Mouse (Mus musculus) embryonic facial prominence, embryonic 14.5 days (tissue): ENCODE data around the gene Spsb3. TPM values are rescaled to one million over a fixed set of nuclear protein-coding genes. Genes with fewer than 3 reads are reported as not detected.
A peak's percentile ranks its signal among the peaks of the same experiment; 100 is the strongest.

Experiments
- ATAC-seq: fragments of 200-750 bp; cut with Nextera tagmentation; 2 replicates; pipeline ENCODE4 v1.8.0; 2017; ENCODE audit warnings: low read depth, moderate number of reproducible peaks, moderate TSS enrichment
- DNase-seq: peaks from one replicate; pipeline ENCODE4 v3.0.0-alpha.2; 2015; ENCODE audit warnings: low spot score
- H3K27ac ChIP-seq: fragments of 300-500 bp; sonication (generic); replicated peaks from 2 replicates; pipeline ENCODE4 v1.5.1; 2014; ENCODE audit warnings: low read depth, mild to moderate bottlenecking, low read length, moderate library complexity
- H3K27me3 ChIP-seq: fragments of 300-500 bp; sonication (generic); replicated peaks from 2 replicates; pipeline ENCODE4 v1.6.1; 2014; ENCODE audit warnings: low read length; ENCODE audit not compliant: control insufficient read depth, insufficient read depth
- H3K36me3 ChIP-seq: fragments of 300-500 bp; sonication (generic); 2 replicates; pipeline ENCODE4 v1.6.1; 2014; ENCODE audit warnings: low read length, mixed read lengths; ENCODE audit not compliant: control insufficient read depth, insufficient read depth
- H3K4me1 ChIP-seq: fragments of 300-500 bp; sonication (generic); 2 replicates; pipeline ENCODE4 v1.6.1; 2014; ENCODE audit warnings: antibody characterized with exemption, low read length; ENCODE audit not compliant: control insufficient read depth, insufficient read depth
- H3K4me2 ChIP-seq: fragments of 300-500 bp; sonication (generic); 2 replicates; pipeline ENCODE4 v1.6.1; 2014; ENCODE audit warnings: low read depth, mild to moderate bottlenecking, low read length, moderate library complexity, mixed read lengths
- H3K4me3 ChIP-seq: fragments of 300-500 bp; sonication (generic); 2 replicates; pipeline ENCODE4 v1.5.1; 2014; ENCODE audit warnings: low read depth, mild to moderate bottlenecking, low read length
- H3K9ac ChIP-seq: fragments of 300-500 bp; sonication (generic); 2 replicates; pipeline ENCODE4 v1.6.1; 2014; ENCODE audit warnings: low read depth, mild to moderate bottlenecking, low read length, moderate library complexity, mixed read lengths
- H3K9me3 ChIP-seq: fragments of 300-500 bp; sonication (generic); 2 replicates; pipeline ENCODE4 v1.6.1; 2016; ENCODE audit warnings: low read length; ENCODE audit not compliant: control insufficient read depth
- WGBS: fragments of 180-500 bp; shearing (Covaris S2); extraction: QIAGEN DNeasy Blood & Tissue Kit; methylation state at CpG from one replicate; pipeline ENCODE4 v1.1.7; 2014; 5-methylcytosine and 5-hydroxymethylcytosine counted together
- polyA plus RNA-seq: library from polyadenylated mRNA; unstranded; fragments of >200 nt; fragmentation: Nextera tagmentation; extraction: Ambion mirVana; gene quantifications from 2 replicates; pipeline ENCODE4 v1.2.1, GENCODE M21; 2014

Gene Spsb3
- polyA plus RNA-seq = 40.8 and 41.7 TPM in 2 replicates

DNA sequence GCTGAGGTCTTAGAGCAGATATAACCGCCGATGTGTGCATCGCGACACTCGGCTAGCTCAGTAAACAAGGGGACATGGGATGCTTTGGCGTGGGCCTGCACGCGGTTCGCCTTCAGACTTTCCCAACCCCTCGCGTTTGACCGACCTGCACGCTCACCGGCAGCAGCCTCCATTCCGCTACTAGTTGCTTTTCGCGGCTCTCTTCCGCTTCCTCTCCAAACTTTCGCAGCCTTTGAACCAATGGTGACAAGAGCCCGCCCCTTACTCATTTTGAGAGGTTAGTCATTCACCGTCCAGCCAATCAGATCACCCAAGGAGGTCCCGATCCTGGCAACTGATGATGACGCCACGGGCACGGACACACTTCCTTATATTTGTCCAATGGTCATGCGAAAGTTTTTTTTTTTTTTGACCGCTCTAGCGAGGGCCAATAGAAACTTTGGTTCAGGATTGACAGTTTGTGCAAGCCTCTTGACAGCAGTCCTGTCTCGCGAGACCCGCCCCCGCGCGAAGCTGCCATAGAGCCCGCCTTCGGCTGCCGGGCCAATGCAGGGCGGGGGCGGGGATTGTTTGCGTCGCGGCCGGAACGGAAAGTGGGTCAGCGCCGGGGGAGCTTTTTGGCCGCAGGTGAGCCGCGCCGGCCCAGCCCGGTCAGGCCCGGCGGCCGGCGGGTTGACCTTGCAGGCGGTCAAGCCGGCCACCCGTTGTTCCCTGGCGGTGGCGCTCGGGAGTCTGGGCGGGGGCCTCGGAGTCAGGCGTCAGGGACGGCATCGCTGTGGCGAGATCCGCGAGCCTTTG lies at the start of gene Spsb3, which contains the start of gene Nubp2:
Spsb3 (plus strand) TSS at position 510 of the 798 bp plus-strand sequence.
Nubp2 (minus strand) TSS at position 216 of the 798 bp plus-strand sequence.
- peak; percentile 96 for ATAC-seq
- H3K4me2 ChIP-seq = peak within 1 kb of the TSS; percentile 93
- peaks cover 15% of the 10 kb centered on the region for H3K4me1 ChIP-seq
- H3K4me3 ChIP-seq = peak within 1 kb of the TSS; percentile 86
- WGBS = under 1% methylated on average over 58 of the region's 69 CpGs
- H3K36me3 ChIP-seq = peaks cover 44% of the 10 kb centered on the region
- H3K9ac ChIP-seq = peak within 1 kb of the TSS; percentile 82
- DNase-seq = peak; percentile 100
- H3K27me3 ChIP-seq = no peaks in the 10 kb centered on the region
- peak within 1 kb of the TSS; percentile 42; the same call in 1 of the 2 replicates for H3K27ac ChIP-seq
- no peaks in the 10 kb centered on the region for H3K9me3 ChIP-seq

DNA sequence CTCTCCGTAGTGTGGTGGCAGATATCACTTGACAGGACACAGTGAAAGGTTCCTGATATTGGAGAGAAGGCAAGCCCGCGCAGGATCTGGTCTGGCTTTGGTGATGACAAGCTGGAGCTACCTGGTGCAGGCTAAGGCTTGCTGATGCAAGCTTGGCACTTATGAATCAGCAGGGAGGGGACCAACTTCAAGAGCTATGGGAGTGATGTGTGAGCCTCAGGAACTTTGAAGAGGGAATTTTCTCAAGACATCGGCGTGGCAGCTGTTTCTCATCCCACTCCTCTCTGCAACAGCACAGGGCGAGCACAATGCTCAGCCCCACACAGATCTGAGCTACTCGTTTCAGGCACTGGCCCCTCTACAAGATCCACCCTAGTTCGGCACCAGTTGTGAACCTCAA lies 46.6 kb upstream of the Spsb3 start, which contains the start of gene Hagh:
Hagh (plus strand) TSS at position 302 of the 400 bp plus-strand sequence.
- WGBS = 60% methylated on average over 8 of the region's 8 CpGs
- H3K27me3 ChIP-seq = no peaks in the 10 kb centered on the region
- H3K36me3 ChIP-seq = no peaks in the 10 kb centered on the region
- no peak within 1 kb of the TSS for H3K9ac ChIP-seq
- no peaks in the 10 kb centered on the region for H3K9me3 ChIP-seq
- DNase-seq = peak; percentile 50
- no peak within 1 kb of the TSS for H3K4me3 ChIP-seq
- no peak within 1 kb of the TSS for H3K4me2 ChIP-seq
- H3K4me1 ChIP-seq = no peaks in the 10 kb centered on the region
- H3K27ac ChIP-seq = no peak within 1 kb of the TSS
- peak; percentile 47; the same call in 1 of the 2 replicates for ATAC-seq

DNA sequence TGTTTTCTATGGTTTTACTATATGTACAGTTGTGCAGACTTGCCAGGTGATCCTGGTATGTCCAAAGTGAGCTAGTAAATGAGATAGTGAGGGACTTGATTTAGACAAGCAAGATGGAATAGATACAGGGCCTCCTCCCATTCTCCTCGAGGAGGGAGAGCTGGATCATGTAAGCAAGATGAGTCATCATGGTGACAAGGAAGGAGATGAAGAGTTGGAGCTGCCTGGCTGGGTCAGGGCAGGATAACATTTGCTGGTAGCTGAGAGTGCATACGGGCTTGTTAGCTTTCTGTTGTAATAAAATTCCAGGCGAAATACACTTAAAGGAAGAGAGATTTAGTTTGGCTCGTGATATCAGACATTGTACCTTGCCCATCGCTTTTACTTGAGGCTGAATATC lies 46.1 kb upstream of the Spsb3 start:
- Histone ChIP-seq H3K27me3 (no peaks in the 10 kb centered on the region), H3K9me3 (no peaks in the 10 kb centered on the region), H3K27ac (no peak overlapping the region), H3K9ac (no peak overlapping the region), H3K4me1 (no peaks in the 10 kb centered on the region), H3K36me3 (no peaks in the 10 kb centered on the region), H3K4me2 (no peak overlapping the region), H3K4me3 (no peak overlapping the region)
- WGBS = 62% methylated on average over 5 of the region's 5 CpGs
- no peak for ATAC-seq
- DNase-seq = no peak

DNA sequence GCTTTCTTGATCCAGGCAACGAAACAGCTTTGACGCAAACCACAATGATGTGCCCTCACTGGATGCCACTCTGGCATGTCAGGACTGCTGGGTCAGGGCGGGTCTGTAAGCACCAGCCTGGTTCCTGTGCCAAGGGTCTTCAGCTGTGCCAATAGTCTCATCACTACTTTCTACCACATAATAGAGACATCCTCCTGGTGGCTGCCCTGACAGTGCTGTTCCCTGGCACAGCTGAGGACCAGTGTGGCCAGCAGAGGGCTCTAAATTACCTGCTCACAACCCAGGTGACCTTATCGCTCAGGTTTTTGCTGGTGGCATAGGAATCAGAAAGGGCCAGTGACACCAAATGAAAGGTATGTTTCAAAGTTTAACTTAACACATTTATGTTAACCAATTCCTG lies 45.3 kb upstream of the Spsb3 start:
- Histone ChIP-seq H3K27ac (no peak overlapping the region), H3K9me3 (no peaks in the 10 kb centered on the region), H3K4me2 (no peak overlapping the region), H3K27me3 (no peaks in the 10 kb centered on the region), H3K9ac (no peak overlapping the region), H3K36me3 (no peaks in the 10 kb centered on the region), H3K4me1 (no peaks in the 10 kb centered on the region), H3K4me3 (no peak overlapping the region)
- 48% methylated on average over 4 of the region's 4 CpGs for WGBS
- DNase-seq (peak; percentile 6), ATAC-seq (no peak)

DNA sequence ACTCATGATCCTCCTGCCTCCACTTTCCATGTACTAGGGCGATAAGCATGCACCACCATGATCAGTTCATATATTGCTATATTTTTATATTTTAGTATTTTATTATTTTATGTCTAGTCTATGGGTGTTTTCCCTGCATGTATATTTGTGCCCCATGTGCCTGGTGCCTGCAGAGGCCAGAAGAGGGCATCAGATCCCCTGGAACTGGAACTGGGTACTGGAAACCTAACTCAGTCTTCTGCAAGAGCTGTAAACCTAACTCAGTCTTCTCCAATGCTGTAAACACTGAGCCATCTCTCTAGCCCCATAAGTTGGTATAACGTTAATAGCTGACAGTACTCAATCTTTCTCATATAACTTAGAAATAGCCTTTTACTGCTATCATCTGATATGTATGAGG lies 43.8 kb upstream of the Spsb3 start:
- 60% methylated on average over 2 of the region's 2 CpGs for WGBS
- H3K27me3 ChIP-seq = no peaks in the 10 kb centered on the region
- no peak for ATAC-seq
- no peak overlapping the region for H3K4me3 ChIP-seq
- H3K27ac ChIP-seq = no peak overlapping the region
- H3K36me3 ChIP-seq = no peaks in the 10 kb centered on the region
- no peak for DNase-seq
- no peaks in the 10 kb centered on the region for H3K9me3 ChIP-seq
- no peak overlapping the region for H3K4me2 ChIP-seq
- H3K9ac ChIP-seq = no peak overlapping the region
- no peaks in the 10 kb centered on the region for H3K4me1 ChIP-seq

DNA sequence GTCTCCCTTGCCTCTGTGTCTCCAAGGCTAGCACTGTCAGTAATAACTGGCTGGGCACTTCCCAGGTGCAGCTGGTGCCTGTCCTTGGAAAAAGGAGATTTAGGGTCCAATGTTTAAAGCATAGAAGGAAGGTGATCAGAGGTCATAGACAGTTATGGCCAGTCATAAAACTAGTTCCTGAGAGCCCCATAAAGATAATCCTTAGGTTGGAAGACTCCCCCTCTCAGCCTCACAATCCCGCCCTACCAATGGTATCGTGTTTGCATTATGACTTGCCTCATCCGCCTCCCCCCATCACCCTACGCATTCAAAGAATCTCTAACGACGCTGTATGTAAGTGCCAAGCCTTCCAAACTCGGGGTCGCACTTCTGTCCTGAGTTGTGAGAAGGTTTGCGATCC lies 41.9 kb upstream of the Spsb3 start:
- peaks cover 9% of the 10 kb centered on the region for H3K4me1 ChIP-seq
- WGBS = 55% methylated on average over 9 of the region's 9 CpGs

DNA sequence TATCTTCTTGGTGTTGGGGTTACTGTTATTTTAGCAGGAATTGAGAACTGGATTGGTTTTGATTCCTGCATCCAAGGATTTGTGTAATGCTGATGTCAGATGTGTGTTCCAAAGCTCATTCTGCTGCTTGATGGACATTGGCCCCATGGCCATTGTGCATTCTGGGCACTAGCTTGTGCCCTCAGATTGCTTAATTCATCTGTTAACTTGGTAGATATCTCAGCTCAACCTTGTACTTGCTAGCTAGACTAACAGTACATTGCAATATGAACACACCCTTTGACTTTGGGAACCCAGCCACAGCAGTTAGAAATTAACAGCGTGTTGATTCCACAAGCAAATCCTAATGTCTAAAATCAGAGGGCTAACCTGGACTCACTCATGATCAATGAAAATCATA lies 39.1 kb upstream of the Spsb3 start:
- 95% methylated on average over 1 of the region's 1 CpGs for WGBS
- no peak overlapping the region for H3K4me3 ChIP-seq

More for the DNA sequence above, 41.9 kb upstream of the Spsb3 start:
- Histone ChIP-seq H3K9me3 (no peaks in the 10 kb centered on the region), H3K27me3 (no peaks in the 10 kb centered on the region), H3K4me3 (no peak overlapping the region), H3K9ac (no peak overlapping the region), H3K4me2 (no peak overlapping the region), H3K27ac (no peak overlapping the region), H3K36me3 (no peaks in the 10 kb centered on the region)
- no peak for DNase-seq
- no peak for ATAC-seq

DNA sequence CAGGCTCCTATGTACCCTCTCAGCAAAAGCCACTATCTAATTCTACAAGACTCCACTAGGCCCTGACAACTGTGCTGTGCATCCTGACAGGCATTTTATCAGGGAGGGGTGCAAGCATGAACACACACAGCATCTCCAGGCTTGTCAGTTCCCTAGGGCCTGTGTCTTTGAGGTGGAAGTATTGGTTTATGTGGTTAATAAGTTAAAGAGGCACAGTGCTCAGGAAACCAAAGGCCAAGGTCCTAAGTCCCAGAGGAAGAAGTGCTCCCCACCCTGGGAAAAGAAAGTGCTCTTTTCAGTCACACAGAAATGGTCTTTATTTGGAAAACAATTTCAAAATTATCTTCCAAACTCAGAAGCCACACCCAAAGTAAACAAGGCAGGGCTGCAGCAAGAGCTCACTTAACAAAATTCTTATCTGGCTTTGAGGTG lies 37.8 kb upstream of the Spsb3 start:
- H3K27me3 ChIP-seq = peaks cover 9% of the 10 kb centered on the region; the same call in 1 of the 2 replicates
- H3K4me2 ChIP-seq = peak overlapping the region; percentile 65
- peaks cover 13% of the 10 kb centered on the region for H3K4me1 ChIP-seq
- ATAC-seq (no peak), DNase-seq (no peak)
- peak overlapping the region; percentile 88; the same call in 1 of the 2 replicates for H3K4me3 ChIP-seq
- peaks cover 10% of the 10 kb centered on the region for H3K36me3 ChIP-seq
- no peak overlapping the region for H3K9ac ChIP-seq
- H3K9me3 ChIP-seq = no peaks in the 10 kb centered on the region
- H3K27ac ChIP-seq = no peak overlapping the region

More for the DNA sequence above, 39.1 kb upstream of the Spsb3 start:
- peaks cover 13% of the 10 kb centered on the region for H3K4me1 ChIP-seq
- H3K4me2 ChIP-seq = no peak overlapping the region
- H3K9ac ChIP-seq = no peak overlapping the region
- DNase-seq (no peak), ATAC-seq (no peak)
- no peaks in the 10 kb centered on the region for H3K9me3 ChIP-seq
- H3K27ac ChIP-seq = no peak overlapping the region
- no peaks in the 10 kb centered on the region for H3K36me3 ChIP-seq
- H3K27me3 ChIP-seq = peaks cover 9% of the 10 kb centered on the region; the same call in 1 of the 2 replicates
